In genomic region chr19:25133959-25134358, GRCm38 (mm10) we compare ENCODE assay signal across 33 mouse cellular contexts.
"Had no signal": no experiment of that assay in that cellular context is flagged by ENCODE, and none has a peak within 500 bp of the region (broad histone marks: within the 10 kb centered on the region; RNA-seq: fewer than 3 reads in every experiment).

No protein-coding gene starts in this region.

- H3K27ac ChIP-seq: limb, embryonic 10.5 days; limb, embryonic 12.5 days; limb, embryonic 13.5 days; limb, embryonic 15.5 days; liver, embryonic 12.5 days; liver, embryonic 13.5 days; liver, embryonic 14.5 days; liver, embryonic 15.5 days; lung, embryonic 15.5 days; macrophage; midbrain, embryonic 10.5 days; midbrain, embryonic 12.5 days; midbrain, embryonic 13.5 days; midbrain, embryonic 15.5 days; neural tube, embryonic 12.5 days; neural tube, embryonic 13.5 days had no signal

- H3K4me3 ChIP-seq: limb, embryonic 10.5 days; limb, embryonic 12.5 days; limb, embryonic 13.5 days; limb, embryonic 15.5 days; liver, embryonic 12.5 days; liver, embryonic 13.5 days; liver, embryonic 15.5 days; lung, embryonic 15.5 days; megakaryocyte, embryonic 14.5 days; midbrain, embryonic 10.5 days; midbrain, embryonic 12.5 days; midbrain, embryonic 13.5 days; midbrain, embryonic 15.5 days; myocyte; neural tube, embryonic 12.5 days; neural tube, embryonic 13.5 days had no signal

- H3K9ac ChIP-seq: limb, embryonic 12.5 days; limb, embryonic 13.5 days; limb, embryonic 15.5 days; liver, embryonic 12.5 days; liver, embryonic 13.5 days; liver, embryonic 14.5 days; liver, embryonic 15.5 days; liver, postnatal 0 days; lung, embryonic 14.5 days; lung, embryonic 15.5 days; midbrain, embryonic 12.5 days; midbrain, embryonic 13.5 days; midbrain, embryonic 15.5 days; neural tube, embryonic 12.5 days; neural tube, embryonic 13.5 days had no signal

- H3K4me2 ChIP-seq: limb, embryonic 12.5 days; limb, embryonic 13.5 days; limb, embryonic 15.5 days; liver, embryonic 11.5 days; liver, embryonic 12.5 days; liver, embryonic 13.5 days; liver, embryonic 15.5 days; lung, embryonic 14.5 days; lung, embryonic 15.5 days; midbrain, embryonic 11.5 days; midbrain, embryonic 12.5 days; midbrain, embryonic 13.5 days; midbrain, embryonic 15.5 days; neural tube, embryonic 12.5 days; neural tube, embryonic 13.5 days had no signal

- H3K36me3 ChIP-seq: limb, embryonic 10.5 days; limb, embryonic 12.5 days; limb, embryonic 13.5 days; limb, embryonic 15.5 days; lung, embryonic 15.5 days; midbrain, embryonic 10.5 days; midbrain, embryonic 12.5 days; midbrain, embryonic 13.5 days; midbrain, embryonic 15.5 days; neural tube, embryonic 12.5 days; neural tube, embryonic 13.5 days had no signal

- H3K9me3 ChIP-seq: limb, embryonic 10.5 days; limb, embryonic 12.5 days; limb, embryonic 13.5 days; limb, embryonic 15.5 days; liver, embryonic 12.5 days; liver, embryonic 13.5 days; liver, embryonic 15.5 days; lung, embryonic 15.5 days; megakaryocyte, embryonic 14.5 days; midbrain, embryonic 10.5 days; midbrain, embryonic 12.5 days; midbrain, embryonic 13.5 days; midbrain, embryonic 15.5 days; neural tube, embryonic 12.5 days; neural tube, embryonic 13.5 days had no signal

- ATAC-seq: liver, embryonic 12.5 days; liver, postnatal 0 days; lung, postnatal 0 days; midbrain, embryonic 13.5 days; midbrain, embryonic 15.5 days; midbrain, embryonic 16.5 days had no signal

- H3K27me3 ChIP-seq: limb, embryonic 12.5 days; limb, embryonic 13.5 days; limb, embryonic 15.5 days; liver, embryonic 12.5 days; liver, embryonic 13.5 days; liver, embryonic 15.5 days; lung, embryonic 15.5 days; megakaryocyte, embryonic 14.5 days; midbrain, embryonic 13.5 days; midbrain, embryonic 15.5 days; neural tube, embryonic 12.5 days; neural tube, embryonic 13.5 days had no signal

- DNase-seq: left cerebral cortex, postnatal 4 days; liver; liver, embryonic 13.5 days; liver, postnatal 0 days; lung, adult 18-20 months; lung, adult 2 months; lung, embryonic 14.5 days; lung, postnatal 10 days; lung, postnatal 14 days; lung, postnatal 36 days; lung, postnatal 4 days; midbrain, embryonic 14.5 days had no signal

- H3K4me1 ChIP-seq: limb, embryonic 10.5 days; limb, embryonic 12.5 days; limb, embryonic 13.5 days; limb, embryonic 15.5 days; lung, embryonic 15.5 days; midbrain, embryonic 10.5 days; midbrain, embryonic 12.5 days; midbrain, embryonic 13.5 days; midbrain, embryonic 15.5 days; neural tube, embryonic 12.5 days; neural tube, embryonic 13.5 days had no signal
